9 mouse cellular contexts compared by ENCODE assay signal in genomic region chr3:107787613-107788501, GRCm38 (mm10). TPM values are rescaled to one million over a fixed set of nuclear protein-coding genes. Genes with fewer than 3 reads are reported as not detected.
DNase-seq lines count a peak whose midpoint lies in the region; ATAC-seq and TF ChIP-seq lines count a peak whose summit lies in the region.
"Had no signal": no experiment of that assay in that cellular context is flagged by ENCODE, and none has a peak within 500 bp of the region (broad histone marks: within the 10 kb centered on the region; RNA-seq: fewer than 3 reads in every experiment).

No protein-coding gene starts in this region.

- H3K27me3 ChIP-seq in heart, embryonic 12.5 days (replicated peaks), result no peaks in the 10 kb centered on the region
- H3K27me3 ChIP-seq in midbrain, embryonic 10.5 days (ENCODE audit: low read depth, poor library complexity, severe bottlenecking), result no peaks in the 10 kb centered on the region; the same call in 1 of the 2 replicates
- no peaks in the 10 kb centered on the region for H3K27me3 ChIP-seq in midbrain, embryonic 16.5 days (ENCODE audit: control insufficient read depth, insufficient read depth, low read depth, low read length)
- no peaks in the 10 kb centered on the region for H3K27me3 ChIP-seq in heart, postnatal 0 days (ENCODE audit: control insufficient read depth, insufficient read depth, low read length)
- H3K27me3 ChIP-seq in neural tube, embryonic 13.5 days, result no peaks in the 10 kb centered on the region

- H3K27ac ChIP-seq in heart, embryonic 12.5 days (ENCODE audit: poor library complexity, severe bottlenecking), result no peak overlapping the region
- peak overlapping the region; percentile 81 for H3K27ac ChIP-seq in midbrain, embryonic 10.5 days (replicated peaks)
- H3K27ac ChIP-seq in midbrain, embryonic 16.5 days (ENCODE audit: low read length), result no peak overlapping the region
- H3K27ac ChIP-seq in heart, postnatal 0 days (ENCODE audit: low read depth), result peak overlapping the region; percentile 28
- peak overlapping the region; percentile 49 for H3K27ac ChIP-seq in neural tube, embryonic 13.5 days (replicated peaks)

- no peak overlapping the region for H3K9ac ChIP-seq in heart, embryonic 12.5 days
- no peak overlapping the region for H3K9ac ChIP-seq in midbrain, embryonic 16.5 days (ENCODE audit: low read depth, low read length)
- no peak overlapping the region for H3K9ac ChIP-seq in heart, postnatal 0 days (replicated peaks; ENCODE audit: low read depth, low read length)
- H3K9ac ChIP-seq in neural tube, embryonic 13.5 days, result peak overlapping the region; percentile 43; the same call in 1 of the 2 replicates

- H3K9me3 ChIP-seq in heart, embryonic 12.5 days (replicated peaks), result no peaks in the 10 kb centered on the region
- no peaks in the 10 kb centered on the region for H3K9me3 ChIP-seq in midbrain, embryonic 10.5 days (replicated peaks)
- no peaks in the 10 kb centered on the region for H3K9me3 ChIP-seq in midbrain, embryonic 16.5 days (replicated peaks; ENCODE audit: control insufficient read depth, low read length, poor library complexity, severe bottlenecking)
- H3K9me3 ChIP-seq in heart, postnatal 0 days (replicated peaks; ENCODE audit: control insufficient read depth, low read length), result no peaks in the 10 kb centered on the region
- H3K9me3 ChIP-seq in neural tube, embryonic 13.5 days, result no peaks in the 10 kb centered on the region

- H3K4me3 ChIP-seq in heart, embryonic 12.5 days, result no peak overlapping the region
- peak overlapping the region; percentile 5; the same call in 1 of the 2 replicates for H3K4me3 ChIP-seq in midbrain, embryonic 10.5 days
- no peak overlapping the region for H3K4me3 ChIP-seq in midbrain, embryonic 16.5 days (ENCODE audit: low read depth, low read length)
- no peak overlapping the region for H3K4me3 ChIP-seq in heart, postnatal 0 days (ENCODE audit: low read depth, low read length)
- no peak overlapping the region for H3K4me3 ChIP-seq in neural tube, embryonic 13.5 days

- 68% methylated on average over 15 of the region's 15 CpGs for WGBS in heart, embryonic 12.5 days
- WGBS in midbrain, embryonic 10.5 days, result 64% methylated on average over 15 of the region's 15 CpGs
- whole genome bisulfite sequencing in midbrain, embryonic 16.5 days, result 64% methylated on average over 15 of the region's 15 CpGs
- 73% methylated on average over 15 of the region's 15 CpGs for WGBS in heart, postnatal 0 days
- WGBS in neural tube, embryonic 13.5 days, result 66% methylated on average over 15 of the region's 15 CpGs

- no peak for TF ChIP-seq EP300 in heart, postnatal 0 days (IDR thresholded peaks at IDR 0.05; ENCODE audit: low read depth)

- ATAC-seq in heart, embryonic 12.5 days (ENCODE audit: insufficient number of reproducible peaks, low FRiP score), result no peak
- ATAC-seq in midbrain, embryonic 16.5 days, result no peak
- ATAC-seq in heart, postnatal 0 days (ENCODE audit: insufficient read depth, low read depth), result no peak
- ATAC-seq in neural tube, embryonic 13.5 days (ENCODE audit: low read depth), result no peak
- ATAC-seq in cerebellum, adult (ENCODE audit: insufficient number of reproducible peaks, low FRiP score, low TSS enrichment), result no peak

- peaks cover 48% of the 10 kb centered on the region for H3K4me1 ChIP-seq in heart, embryonic 12.5 days (replicated peaks)
- H3K4me1 ChIP-seq in midbrain, embryonic 10.5 days, result peaks cover 51% of the 10 kb centered on the region
- H3K4me1 ChIP-seq in midbrain, embryonic 16.5 days (ENCODE audit: control insufficient read depth, insufficient read depth, low read length), result peaks cover 9% of the 10 kb centered on the region; the same call in 1 of the 2 replicates
- H3K4me1 ChIP-seq in heart, postnatal 0 days (ENCODE audit: control insufficient read depth, insufficient read depth), result peaks cover 23% of the 10 kb centered on the region; the same call in 1 of the 2 replicates
- peaks cover 35% of the 10 kb centered on the region for H3K4me1 ChIP-seq in neural tube, embryonic 13.5 days (replicated peaks)

- no peak overlapping the region for H3K4me2 ChIP-seq in heart, embryonic 12.5 days
- no peak overlapping the region for H3K4me2 ChIP-seq in midbrain, embryonic 16.5 days (ENCODE audit: low read length)
- no peak overlapping the region for H3K4me2 ChIP-seq in heart, postnatal 0 days (ENCODE audit: low read depth, low read length)
- H3K4me2 ChIP-seq in neural tube, embryonic 13.5 days, result no peak overlapping the region

- DNase-seq in heart, adult 11 months, result peak; percentile 97
- DNase-seq in midbrain, embryonic 10.5 days (ENCODE audit: low spot score), result peak; percentile 36
- no peak for DNase-seq in heart, postnatal 0 days (ENCODE audit: low spot score)
- no peak for DNase-seq in thymus, postnatal 4 days
- DNase-seq: right cerebral cortex, adult 18-20 months had no signal

- no peaks in the 10 kb centered on the region for H3K36me3 ChIP-seq in heart, embryonic 12.5 days
- no peaks in the 10 kb centered on the region for H3K36me3 ChIP-seq in midbrain, embryonic 10.5 days
- no peaks in the 10 kb centered on the region for H3K36me3 ChIP-seq in midbrain, embryonic 16.5 days (ENCODE audit: control insufficient read depth, insufficient read depth, low read length)
- H3K36me3 ChIP-seq in heart, postnatal 0 days (replicated peaks; ENCODE audit: control insufficient read depth, insufficient read depth, low read length), result no peaks in the 10 kb centered on the region
- no peaks in the 10 kb centered on the region for H3K36me3 ChIP-seq in neural tube, embryonic 13.5 days

- TF ChIP-seq CTCF in heart, postnatal 0 days (IDR thresholded peaks at IDR 0.05; ENCODE audit: low read depth), result no peak

RNA-seq across cellular contexts. Expression of gene Csf1, which starts 27.6 kb away (rescaled TPM):
- polyA plus RNA-seq in heart, embryonic 12.5 days (2016; fragmentation: Nextera tagmentation; extraction: Ambion mirVana), result 12.7 and 12.8 TPM in 2 replicates
- 6.5 and 7.7 TPM in 2 replicates for polyA plus RNA-seq in midbrain, embryonic 10.5 days (2016; fragmentation: Nextera tagmentation; extraction: Ambion mirVana)
- 6.0 and 6.3 TPM in 2 replicates for polyA plus RNA-seq in midbrain, embryonic 16.5 days (2015; fragmentation: Nextera tagmentation; extraction: Ambion mirVana)
- total RNA-seq in heart, postnatal 0 days (2014; rRNA removed; ENCODE audit: low replicate concordance), result 18.2 and 23.6 TPM in 2 replicates
- polyA plus RNA-seq in heart, postnatal 0 days (2015; fragmentation: Nextera tagmentation; extraction: Ambion mirVana), result 7.7 and 8.1 TPM in 2 replicates
- polyA plus RNA-seq in neural tube, embryonic 13.5 days (2015; fragmentation: Nextera tagmentation; extraction: Ambion mirVana), result 7.9 and 8.4 TPM in 2 replicates

Comparison
In these comparisons a context has a peak if more than half of its experiments do, and no peak if none do; other contexts are left out.
1. DNase-seq: peak in heart, adult 11 months (single experiment) and midbrain, embryonic 10.5 days (single experiment); none in heart, postnatal 0 days (single experiment) and thymus, postnatal 4 days (single experiment).
2. H3K27ac ChIP-seq: peak in midbrain, embryonic 10.5 days (single experiment), heart, postnatal 0 days (single experiment) and neural tube, embryonic 13.5 days (single experiment); none in heart, embryonic 12.5 days (single experiment) and midbrain, embryonic 16.5 days (single experiment).